Mouse (Mus musculus) forebrain, embryonic 15.5 days (tissue): ENCODE measurements at regions not wholly inside any gene's neighbourhood (a gene's known extent, or its start where the extent isn't known, plus 50 kb on each side); places are given as distances from the start of the nearest gene placed in this dataset.

ENCODE experiments used
- ATAC-seq: fragments of 200-750 bp; cut with Nextera tagmentation; replicated peaks from 2 replicates; pipeline ENCODE4 v1.8.0; 2017; ENCODE audit warnings: mild to moderate bottlenecking, moderate TSS enrichment, moderate library complexity
- H3K27ac ChIP-seq: fragments of 300-500 bp; sonication (generic); replicated peaks from 2 replicates; pipeline ENCODE4 v1.5.1; 2015; ENCODE audit warnings: mild to moderate bottlenecking, inconsistent platforms
- H3K27me3 ChIP-seq: fragments of 300-500 bp; sonication (generic); 2 replicates; pipeline ENCODE4 v1.6.1; 2015; ENCODE audit warnings: inconsistent platforms
- H3K36me3 ChIP-seq: fragments of 300-500 bp; sonication (generic); 2 replicates; pipeline ENCODE4 v1.6.1; 2015; ENCODE audit warnings: mild to moderate bottlenecking, inconsistent platforms
- H3K4me1 ChIP-seq: fragments of 300-500 bp; sonication (generic); 2 replicates; pipeline ENCODE4 v1.6.1; 2015; ENCODE audit warnings: inconsistent platforms
- H3K4me2 ChIP-seq: fragments of 300-500 bp; sonication (generic); replicated peaks from 2 replicates; pipeline ENCODE4 v1.6.1; 2015; ENCODE audit warnings: mild to moderate bottlenecking, inconsistent platforms
- H3K4me3 ChIP-seq: fragments of 300-500 bp; sonication (generic); 2 replicates; pipeline ENCODE4 v1.5.1; 2015; ENCODE audit warnings: mild to moderate bottlenecking, inconsistent platforms
- H3K9ac ChIP-seq: fragments of 300-500 bp; sonication (generic); replicated peaks from 2 replicates; pipeline ENCODE4 v1.6.1; 2015; ENCODE audit warnings: mild to moderate bottlenecking, inconsistent platforms
- H3K9me3 ChIP-seq: fragments of 300-500 bp; sonication (generic); 2 replicates; pipeline ENCODE4 v1.6.1; 2016; ENCODE audit warnings: inconsistent platforms
- WGBS: fragments of 180-500 bp; shearing (Covaris S2); methylation state at CpG from one replicate; pipeline ENCODE4 v1.1.7; 2015; ENCODE audit warnings: mixed read lengths; 5-methylcytosine and 5-hydroxymethylcytosine counted together

DNA sequence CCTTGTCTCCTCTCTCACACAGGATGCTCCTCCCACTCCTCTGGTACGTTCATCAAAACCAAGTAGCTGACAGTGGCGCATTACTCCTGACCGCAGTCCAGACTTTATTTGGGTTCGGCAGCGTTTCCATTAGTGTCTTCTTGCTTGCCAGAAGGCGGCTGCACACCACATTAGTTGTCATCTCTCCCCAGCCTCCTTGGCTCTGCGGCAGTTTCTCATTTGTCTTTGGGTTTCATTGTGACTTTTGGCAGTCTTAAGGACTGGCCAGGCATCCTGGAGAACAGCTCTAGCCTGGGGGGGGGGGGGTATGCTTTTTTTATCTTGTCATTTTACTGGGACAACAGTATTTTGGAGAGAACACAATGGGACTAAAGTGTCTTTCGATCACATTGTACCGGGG is 209.0 kb upstream of the Prickle1 start:
- Histone ChIP-seq H3K36me3 (no peaks in the 10 kb centered on the region), H3K4me2 (no peak overlapping the region), H3K9me3 (no peaks in the 10 kb centered on the region), H3K27me3 (no peaks in the 10 kb centered on the region), H3K9ac (no peak overlapping the region), H3K4me1 (no peaks in the 10 kb centered on the region), H3K27ac (no peak overlapping the region), H3K4me3 (no peak overlapping the region)
- no peak for ATAC-seq
- 87% methylated on average over 9 of the region's 9 CpGs for WGBS

GRCm38 (mm10) chr15:93790531-93790930 is 194.8 kb upstream of the Prickle1 start:
- ATAC-seq: no peak

DNA sequence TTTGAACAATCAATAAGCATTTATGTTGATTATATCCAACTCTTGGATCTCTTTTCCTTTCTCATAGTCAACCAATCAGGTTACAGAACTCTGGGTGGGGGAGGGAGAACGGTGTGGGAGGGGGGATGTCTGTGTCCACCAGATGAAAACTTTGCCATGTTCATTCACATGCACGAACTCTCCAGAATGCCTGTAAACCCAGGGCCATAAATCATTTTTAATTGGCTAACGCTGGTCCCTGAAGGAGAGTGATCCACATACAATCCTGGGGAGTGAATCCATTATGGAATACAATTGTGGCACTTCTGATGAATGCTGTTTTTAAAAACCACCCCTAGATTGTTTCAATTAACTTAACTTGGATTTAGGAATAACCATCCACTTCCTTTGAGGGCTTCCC is 194.1 kb upstream of the Prickle1 start:
- Histone ChIP-seq H3K27me3 (no peaks in the 10 kb centered on the region), H3K9ac (no peak overlapping the region), H3K4me3 (no peak overlapping the region), H3K36me3 (no peaks in the 10 kb centered on the region), H3K4me2 (no peak overlapping the region), H3K4me1 (no peaks in the 10 kb centered on the region), H3K27ac (no peak overlapping the region), H3K9me3 (no peaks in the 10 kb centered on the region)
- no peak for ATAC-seq
- WGBS: 50% methylated on average over 3 of the region's 3 CpGs

More at GRCm38 (mm10) chr15:93790531-93790930, 194.8 kb upstream of the Prickle1 start:
- no peaks in the 10 kb centered on the region for H3K4me1 ChIP-seq
- no peaks in the 10 kb centered on the region for H3K9me3 ChIP-seq
- no peaks in the 10 kb centered on the region for H3K36me3 ChIP-seq
- no peak overlapping the region for H3K9ac ChIP-seq
- no peak overlapping the region for H3K27ac ChIP-seq
- no peak overlapping the region for H3K4me2 ChIP-seq
- H3K27me3 ChIP-seq: no peaks in the 10 kb centered on the region
- 72% methylated on average over 9 of the region's 9 CpGs for WGBS
- H3K4me3 ChIP-seq: no peak overlapping the region

GRCm38 (mm10) chr15:93787361-93787760 is 191.7 kb upstream of the Prickle1 start:
- no peaks in the 10 kb centered on the region for H3K27me3 ChIP-seq
- H3K4me3 ChIP-seq: no peak overlapping the region
- no peak overlapping the region for H3K9ac ChIP-seq
- no peak overlapping the region for H3K4me2 ChIP-seq
- no peak for ATAC-seq
- no peak overlapping the region for H3K27ac ChIP-seq
- H3K36me3 ChIP-seq: no peaks in the 10 kb centered on the region
- no peaks in the 10 kb centered on the region for H3K9me3 ChIP-seq
- WGBS: 91% methylated on average over 6 of the region's 6 CpGs
- H3K4me1 ChIP-seq: no peaks in the 10 kb centered on the region

DNA sequence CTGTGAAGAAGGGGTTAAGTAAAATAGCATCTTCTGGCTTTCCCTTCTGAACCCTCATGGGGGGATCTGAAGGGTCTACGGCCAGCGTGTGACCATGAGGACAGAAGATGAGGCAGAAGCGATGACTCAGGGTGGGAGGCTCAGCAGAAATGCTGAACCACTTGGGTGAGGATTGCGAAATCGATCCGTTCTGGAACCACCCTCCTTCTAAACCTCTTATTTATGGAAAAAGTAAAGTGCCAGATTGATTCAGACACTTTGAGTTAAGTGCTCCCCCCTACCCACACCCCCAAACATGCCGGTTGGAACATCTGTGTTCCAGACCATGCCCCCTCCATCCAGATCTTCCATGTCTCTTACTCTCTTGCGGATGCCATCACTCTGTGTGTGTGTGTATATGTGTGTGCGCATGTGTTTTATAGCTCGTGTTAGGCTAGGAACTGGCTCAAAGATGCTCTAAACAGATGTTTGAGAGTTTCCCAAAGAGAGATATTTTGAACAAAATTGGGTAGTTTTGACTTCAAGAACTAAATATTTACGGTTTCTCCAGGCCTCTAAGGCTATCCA is 190.2 kb upstream of the Prickle1 start:
- H3K4me1 ChIP-seq: no peaks in the 10 kb centered on the region
- no peaks in the 10 kb centered on the region for H3K36me3 ChIP-seq
- no peak overlapping the region for H3K4me3 ChIP-seq
- no peak overlapping the region for H3K4me2 ChIP-seq
- no peaks in the 10 kb centered on the region for H3K27me3 ChIP-seq
- 90% methylated on average over 11 of the region's 11 CpGs for WGBS
- no peak overlapping the region for H3K27ac ChIP-seq
- H3K9ac ChIP-seq: no peak overlapping the region
- ATAC-seq: no peak
- no peaks in the 10 kb centered on the region for H3K9me3 ChIP-seq

DNA sequence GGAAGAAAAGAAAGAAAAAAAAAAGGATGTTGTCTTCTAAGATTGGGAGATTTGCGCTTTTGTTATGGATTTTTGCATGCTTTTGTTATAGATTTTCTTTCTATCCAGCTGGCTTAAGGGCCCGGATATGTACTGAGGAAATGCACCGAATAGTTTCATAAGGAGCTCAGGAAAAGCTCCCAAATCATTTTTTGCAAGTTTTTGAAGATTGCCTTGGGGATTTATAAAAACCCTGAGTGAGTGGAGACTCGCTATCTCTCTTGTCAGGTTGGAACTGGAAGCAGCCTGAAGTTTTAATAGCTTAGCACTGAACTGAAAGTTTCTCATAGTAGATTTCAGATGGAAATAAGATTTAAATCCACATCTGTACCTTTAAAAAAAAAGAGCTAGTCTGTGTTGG is 188.0 kb upstream of the Prickle1 start:
- Histone ChIP-seq H3K36me3 (no peaks in the 10 kb centered on the region), H3K4me1 (no peaks in the 10 kb centered on the region), H3K27me3 (no peaks in the 10 kb centered on the region), H3K27ac (no peak overlapping the region), H3K9ac (no peak overlapping the region), H3K9me3 (no peaks in the 10 kb centered on the region), H3K4me2 (no peak overlapping the region), H3K4me3 (no peak overlapping the region)
- 91% methylated on average over 4 of the region's 4 CpGs for WGBS
- no peak for ATAC-seq

DNA sequence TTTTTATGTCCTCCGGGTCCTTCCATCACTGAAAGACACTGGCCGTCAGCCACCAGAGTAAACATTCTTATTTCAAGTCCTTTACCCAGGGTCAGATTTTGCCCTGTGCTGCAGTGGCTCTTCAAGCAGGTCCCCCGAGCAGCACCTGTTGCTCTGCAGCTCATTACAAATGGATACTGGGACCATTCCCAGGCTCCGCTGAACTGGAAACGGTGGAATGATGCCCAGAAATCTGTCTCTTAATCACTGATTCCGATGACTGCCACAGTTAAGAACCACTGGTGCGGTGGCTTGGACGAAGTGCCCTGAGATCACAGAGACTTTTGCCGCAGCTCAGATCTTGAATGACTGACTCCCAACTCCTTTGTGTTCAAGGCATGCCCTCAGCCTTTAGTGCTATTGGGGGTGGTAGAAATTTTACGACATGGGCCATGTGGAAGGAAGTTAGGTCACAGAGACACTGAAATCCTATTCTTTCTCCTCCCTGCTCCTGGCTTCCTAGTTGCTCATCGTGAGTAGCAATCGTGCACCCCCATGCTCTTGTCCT is 179.6 kb upstream of the Prickle1 start:
- Histone ChIP-seq H3K27me3 (no peaks in the 10 kb centered on the region), H3K36me3 (no peaks in the 10 kb centered on the region), H3K9me3 (no peaks in the 10 kb centered on the region), H3K4me1 (peaks cover 10% of the 10 kb centered on the region; the same call in 1 of the 2 replicates), H3K4me2 (no peak overlapping the region), H3K9ac (no peak overlapping the region), H3K27ac (no peak overlapping the region), H3K4me3 (no peak overlapping the region)
- peak; percentile 41; the same call in 1 of the 2 replicates for ATAC-seq
- WGBS: 41% methylated on average over 12 of the region's 12 CpGs

- WGBS: 43% methylated on average over 4 of the region's 4 CpGs
- H3K36me3 ChIP-seq: no peaks in the 10 kb centered on the region
- ATAC-seq: no peak
- H3K4me2 ChIP-seq: no peak overlapping the region
- H3K4me1 ChIP-seq: peaks cover 10% of the 10 kb centered on the region; the same call in 1 of the 2 replicates
- no peaks in the 10 kb centered on the region for H3K9me3 ChIP-seq
- H3K4me3 ChIP-seq: no peak overlapping the region
- H3K9ac ChIP-seq: no peak overlapping the region
- no peaks in the 10 kb centered on the region for H3K27me3 ChIP-seq
- H3K27ac ChIP-seq: no peak overlapping the region
Measured at GRCm38 (mm10) chr15:93774340-93774739, 178.6 kb upstream of the Prickle1 start.

- no peak for ATAC-seq
- Histone ChIP-seq H3K4me3 (no peak overlapping the region), H3K9me3 (no peaks in the 10 kb centered on the region), H3K27me3 (no peaks in the 10 kb centered on the region), H3K4me1 (no peaks in the 10 kb centered on the region), H3K27ac (no peak overlapping the region), H3K4me2 (no peak overlapping the region), H3K36me3 (no peaks in the 10 kb centered on the region), H3K9ac (no peak overlapping the region)
- WGBS: 85% methylated on average over 3 of the region's 3 CpGs
Measured at GRCm38 (mm10) chr15:93766981-93767380, 171.3 kb upstream of the Prickle1 start.

GRCm38 (mm10) chr15:93763047-93763446 is 167.4 kb upstream of the Prickle1 start:
- H3K4me2 ChIP-seq: no peak overlapping the region
- H3K27me3 ChIP-seq: no peaks in the 10 kb centered on the region
- H3K36me3 ChIP-seq: no peaks in the 10 kb centered on the region
- 87% methylated on average over 5 of the region's 5 CpGs for WGBS
- no peak overlapping the region for H3K27ac ChIP-seq
- no peaks in the 10 kb centered on the region for H3K9me3 ChIP-seq
- H3K9ac ChIP-seq: no peak overlapping the region
- no peak overlapping the region for H3K4me3 ChIP-seq
- no peak for ATAC-seq
- no peaks in the 10 kb centered on the region for H3K4me1 ChIP-seq

DNA sequence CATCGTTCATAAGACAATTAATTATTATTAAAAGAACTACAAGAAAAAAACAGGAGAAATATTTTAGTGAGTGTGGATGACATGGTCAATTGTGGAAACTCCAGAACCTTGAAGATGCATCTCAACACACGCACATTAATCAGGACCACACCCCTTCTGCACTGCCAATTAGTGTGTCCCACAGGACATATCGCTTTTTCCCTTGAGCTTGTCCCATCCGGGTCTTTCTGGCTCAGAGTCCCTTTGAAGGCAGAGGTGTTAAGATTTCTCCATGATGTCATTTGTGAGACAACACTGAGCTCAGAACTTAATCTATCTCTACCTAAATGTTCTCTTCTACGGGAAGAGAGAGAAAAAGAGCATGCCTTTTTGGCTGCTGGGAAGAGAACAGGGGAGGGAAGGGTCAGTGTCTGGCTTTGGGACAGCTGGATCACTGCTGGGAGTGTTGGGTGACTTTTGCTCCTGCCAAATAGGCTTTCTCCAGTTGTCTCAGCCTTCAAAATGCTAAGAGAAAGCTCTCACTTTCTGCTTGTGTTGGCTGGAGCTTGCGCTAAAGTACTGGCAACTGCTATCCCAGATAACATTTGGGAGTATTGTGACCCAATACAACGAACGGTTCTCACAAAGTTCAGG is 162.6 kb upstream of the Prickle1 start:
- no peak for ATAC-seq
- no peak overlapping the region for H3K4me2 ChIP-seq
- H3K9me3 ChIP-seq: no peaks in the 10 kb centered on the region
- no peaks in the 10 kb centered on the region for H3K27me3 ChIP-seq
- H3K27ac ChIP-seq: no peak overlapping the region
- WGBS: 91% methylated on average over 8 of the region's 8 CpGs
- no peak overlapping the region for H3K9ac ChIP-seq
- no peak overlapping the region for H3K4me3 ChIP-seq
- no peaks in the 10 kb centered on the region for H3K4me1 ChIP-seq
- H3K36me3 ChIP-seq: no peaks in the 10 kb centered on the region

GRCm38 (mm10) chr15:93755989-93756388 is 160.3 kb upstream of the Prickle1 start:
- peak overlapping the region; percentile 24 for H3K4me2 ChIP-seq
- 55% methylated on average over 5 of the region's 5 CpGs for WGBS
- no peak overlapping the region for H3K9ac ChIP-seq

DNA sequence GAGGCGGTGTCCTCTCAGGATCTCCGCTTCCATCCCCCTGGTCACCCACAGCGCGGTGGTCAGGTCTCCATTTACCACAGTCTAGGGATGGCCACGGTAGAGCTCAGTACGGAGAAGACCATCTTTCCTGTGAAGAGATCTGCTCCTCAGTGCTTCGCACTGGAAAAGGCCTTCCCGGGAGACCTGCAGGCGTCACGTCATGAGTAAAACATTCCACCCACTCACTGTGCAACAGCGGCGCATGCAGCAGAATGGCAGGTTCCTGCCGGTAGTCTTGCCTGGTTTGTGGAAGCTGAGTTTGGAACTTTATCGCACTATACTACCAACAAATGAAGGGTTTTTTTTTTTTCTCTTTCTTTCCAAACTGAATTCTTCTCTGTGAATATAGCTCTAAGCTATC is 156.1 kb upstream of the Prickle1 start:
- Histone ChIP-seq H3K9me3 (no peaks in the 10 kb centered on the region), H3K4me2 (no peak overlapping the region), H3K27me3 (no peaks in the 10 kb centered on the region), H3K4me1 (no peaks in the 10 kb centered on the region), H3K36me3 (no peaks in the 10 kb centered on the region), H3K27ac (no peak overlapping the region), H3K4me3 (no peak overlapping the region), H3K9ac (no peak overlapping the region)
- no peak for ATAC-seq
- 91% methylated on average over 14 of the region's 14 CpGs for WGBS

More at GRCm38 (mm10) chr15:93755989-93756388, 160.3 kb upstream of the Prickle1 start:
- no peaks in the 10 kb centered on the region for H3K27me3 ChIP-seq
- H3K4me1 ChIP-seq: no peaks in the 10 kb centered on the region
- 0 out of 2 replicates have a peak overlapping the region, but pooled peaks have one; percentile 7 for H3K4me3 ChIP-seq
- H3K36me3 ChIP-seq: no peaks in the 10 kb centered on the region
- ATAC-seq: no peak
- no peak overlapping the region for H3K27ac ChIP-seq
- no peaks in the 10 kb centered on the region for H3K9me3 ChIP-seq
